Mouse (Mus musculus) ES-E14 (cell line): ENCODE results near the gene Epsti1.

ENCODE experiments used
- HCFC1 ChIP-seq: IDR thresholded peaks from 2 replicates; pipeline ENCODE4 v1.6.1; 2012; ENCODE audit warnings: low read length, inconsistent platforms, borderline replicate concordance; ENCODE audit not compliant: insufficient read depth
- ZC3H11A ChIP-seq: IDR thresholded peaks from 2 replicates; pipeline ENCODE4 v1.6.1; 2012; ENCODE audit warnings: low read depth, mild to moderate bottlenecking, inconsistent platforms, low read length, borderline replicate concordance
- ZNF384 ChIP-seq: IDR thresholded peaks from 2 replicates; pipeline ENCODE4 v1.6.1; 2012; ENCODE audit warnings: low read depth, low read length, inconsistent platforms

DNA sequence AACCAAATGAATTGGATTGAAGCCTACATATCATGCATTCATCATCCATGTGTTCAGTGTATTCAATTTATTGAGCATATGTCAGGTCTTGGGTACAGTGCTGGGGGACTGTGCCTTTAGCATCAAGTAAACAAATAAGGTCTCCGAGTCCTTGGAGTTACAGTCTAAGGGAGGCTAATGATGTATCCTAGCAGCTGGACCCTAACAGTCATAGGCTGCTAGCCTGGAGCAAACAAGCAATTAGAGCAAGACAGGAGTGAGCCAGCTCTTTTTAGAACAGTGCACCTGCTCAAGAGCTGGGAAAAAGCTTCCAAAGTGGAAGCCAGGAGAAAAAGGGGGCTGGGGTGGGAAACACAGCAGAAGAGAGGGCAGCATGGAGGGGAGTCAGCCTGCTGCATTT is 27.8 kb upstream of the Epsti1 start:
- no peak for TF ChIP-seq HCFC1
- TF ChIP-seq ZC3H11A, result no peak
- no peak for TF ChIP-seq ZNF384
